Mouse (Mus musculus): ENCODE data around the gene Ankrd2.
"Not testable (repeated sequence)": the region's sequence is repeated elsewhere in the genome, so short reads cannot be mapped to it uniquely, and the experiment has no call there.

Ankrd2 gene

GRCm38 (mm10) chr19:42056719-42057409 lies 21.1 kb downstream of the Ankrd2 start:
- DNase-seq = no peak

- DNase-seq = no peak
Measured at GRCm38 (mm10) chr19:42058426-42058825, 22.6 kb downstream of the Ankrd2 start.

- no peak for DNase-seq
Measured at GRCm38 (mm10) chr19:42061443-42061842, 25.6 kb downstream of the Ankrd2 start.

GRCm38 (mm10) chr19:42068441-42069240 lies 32.8 kb downstream of the Ankrd2 start:
- no peak for DNase-seq

- DNase-seq = no peak
Measured at GRCm38 (mm10) chr19:42069241-42069525, 33.4 kb downstream of the Ankrd2 start.

GRCm38 (mm10) chr19:42071221-42071620 lies 35.4 kb downstream of the Ankrd2 start:
- DNase-seq = no peak

- no peak for DNase-seq
Measured at GRCm38 (mm10) chr19:42071886-42072608, 36.2 kb downstream of the Ankrd2 start.

GRCm38 (mm10) chr19:42072802-42073201 lies 37.0 kb downstream of the Ankrd2 start:
- DNase-seq = no peak

GRCm38 (mm10) chr19:42075051-42075450 lies 39.3 kb downstream of the Ankrd2 start:
- DNase-seq = no peak

- DNase-seq = no peak
Measured at GRCm38 (mm10) chr19:42075992-42076391, 40.2 kb downstream of the Ankrd2 start.

GRCm38 (mm10) chr19:42078566-42078965 lies 42.8 kb downstream of the Ankrd2 start:
- DNase-seq = no peak

- DNase-seq = no peak
Measured at GRCm38 (mm10) chr19:42079006-42079405, 43.2 kb downstream of the Ankrd2 start.

- no peak for DNase-seq
Measured at GRCm38 (mm10) chr19:42079950-42080349, 44.1 kb downstream of the Ankrd2 start.

GRCm38 (mm10) chr19:42080469-42080868 lies 44.7 kb downstream of the Ankrd2 start:
- DNase-seq = no peak

GRCm38 (mm10) chr19:42081613-42082012 lies 45.8 kb downstream of the Ankrd2 start:
- DNase-seq = not testable (repeated sequence)

- no peak for DNase-seq
Measured at GRCm38 (mm10) chr19:42085690-42086089, 49.9 kb downstream of the Ankrd2 start.

- peak; percentile 92 for DNase-seq
Measured at GRCm38 (mm10) chr19:42086166-42086565, 50.4 kb downstream of the Ankrd2 start, which contains the start of gene Morn4. Morn4 (minus strand) TSS chr19:42086357.

GRCm38 (mm10) chr19:42089103-42089747 lies 53.4 kb downstream of the Ankrd2 start:
- DNase-seq = peak; percentile 46

GRCm38 (mm10) chr19:42089748-42090595 lies 54.2 kb downstream of the Ankrd2 start, which contains the start of gene Pi4k2a:
Pi4k2a (plus strand) TSS chr19:42090470.
- peak; percentile 94 for DNase-seq

GRCm38 (mm10) chr19:42090637-42091141 lies 54.9 kb downstream of the Ankrd2 start:
- DNase-seq = no peak
